Mouse (Mus musculus): Measurements from ENCODE around the gene Inafm1.
A peak's percentile ranks its signal among the peaks of the same experiment; 100 is the strongest.
"Not testable (repeated sequence)": the region's sequence is repeated elsewhere in the genome, so short reads cannot be mapped to it uniquely, and the experiment has no call there.

The Inafm1 gene

GRCm38 (mm10) chr7:16273081-16273765, at the start of gene Inafm1:
Gene Inafm1, minus strand, starts transcription at chr7:16273617.
- peak; percentile 80 to 87 for DNase-seq (ENCODE audit: low spot score in 2 of 2)

- DNase-seq (ENCODE audit: low spot score in 2 of 2), result no peak
Observed at GRCm38 (mm10) chr7:16320479-16320878, 47.1 kb upstream of the Inafm1 start.

- DNase-seq (ENCODE audit: low spot score in 2 of 2), result no peak
Observed at GRCm38 (mm10) chr7:16319216-16319615, 45.8 kb upstream of the Inafm1 start.

GRCm38 (mm10) chr7:16317094-16317493, 43.7 kb upstream of the Inafm1 start:
- DNase-seq (ENCODE audit: low spot score in 2 of 2), result no peak

- DNase-seq (ENCODE audit: low spot score in 2 of 2), result no peak
Observed at GRCm38 (mm10) chr7:16315222-16315759, 41.9 kb upstream of the Inafm1 start.

GRCm38 (mm10) chr7:16314221-16314775, 40.9 kb upstream of the Inafm1 start:
- no peak for DNase-seq (ENCODE audit: low spot score in 2 of 2)

- DNase-seq (ENCODE audit: low spot score in 2 of 2), result peak; percentile 73 to 83
Observed at GRCm38 (mm10) chr7:16313481-16314220, 40.2 kb upstream of the Inafm1 start.

GRCm38 (mm10) chr7:16312672-16313311, 39.4 kb upstream of the Inafm1 start:
- DNase-seq (ENCODE audit: low spot score in 2 of 2), result peak; percentile 65 to 78

- peak; percentile 49 to 50 for DNase-seq (ENCODE audit: low spot score in 2 of 2)
Observed at GRCm38 (mm10) chr7:16312011-16312671, 38.7 kb upstream of the Inafm1 start.

GRCm38 (mm10) chr7:16311453-16312004, 38.1 kb upstream of the Inafm1 start:
- peak; percentile 21 for DNase-seq (ENCODE audit: low spot score in 2 of 2)

- DNase-seq (ENCODE audit: low spot score in 2 of 2), result peak; percentile 20 to 31
Observed at GRCm38 (mm10) chr7:16310521-16311452, 37.4 kb upstream of the Inafm1 start.

GRCm38 (mm10) chr7:16310020-16310520, 36.7 kb upstream of the Inafm1 start:
- peak; percentile 77 to 86 for DNase-seq (ENCODE audit: low spot score in 2 of 2)

- DNase-seq (ENCODE audit: low spot score in 2 of 2), result peak; percentile 87 to 89
Observed at GRCm38 (mm10) chr7:16309318-16310019, 36.1 kb upstream of the Inafm1 start.

- DNase-seq (ENCODE audit: low spot score in 2 of 2), result peak in 1 of 2 experiments; percentile 30
Observed at GRCm38 (mm10) chr7:16308555-16309317, 35.3 kb upstream of the Inafm1 start.

GRCm38 (mm10) chr7:16308093-16308492, 34.7 kb upstream of the Inafm1 start, which contains the start of gene Bbc3:
Gene Bbc3, plus strand, starts transcription at chr7:16308393.
- not testable (repeated sequence) for DNase-seq (ENCODE audit: low spot score in 2 of 2)

GRCm38 (mm10) chr7:16307141-16307540, 33.7 kb upstream of the Inafm1 start:
- DNase-seq (ENCODE audit: low spot score in 2 of 2), result not testable (repeated sequence)

GRCm38 (mm10) chr7:16299419-16300035, 26.1 kb upstream of the Inafm1 start:
- peak; percentile 66 to 84 for DNase-seq (ENCODE audit: low spot score in 2 of 2)

- DNase-seq (ENCODE audit: low spot score in 2 of 2), result no peak
Observed at GRCm38 (mm10) chr7:16298927-16299326, 25.5 kb upstream of the Inafm1 start.

Data from urinary bladder, postnatal 36 days (tissue).